Mouse (Mus musculus): ENCODE results near the gene Soat1.
"Not testable (repeated sequence)": the region's sequence is repeated elsewhere in the genome, so short reads cannot be mapped to it uniquely, and the experiment has no call there.

Soat1 gene

GRCm38 (mm10) chr1:156425746-156426145 lies 48.4 kb downstream of the Soat1 start:
- DNase-seq (ENCODE audit: low read depth), result no peak

- DNase-seq (ENCODE audit: low read depth), result no peak
Observed at GRCm38 (mm10) chr1:156424054-156424453, 50.1 kb downstream of the Soat1 start.

GRCm38 (mm10) chr1:156423493-156423892 lies 50.6 kb downstream of the Soat1 start:
- no peak for DNase-seq (ENCODE audit: low read depth)

GRCm38 (mm10) chr1:156422856-156423255 lies 51.3 kb downstream of the Soat1 start:
- DNase-seq (ENCODE audit: low read depth), result no peak

GRCm38 (mm10) chr1:156420671-156421297 lies 53.3 kb downstream of the Soat1 start, which contains the start of gene Axdnd1:
TSS of gene Axdnd1 (minus strand) at chr1:156421159.
- DNase-seq (ENCODE audit: low read depth), result peak; percentile 96

GRCm38 (mm10) chr1:156418170-156418569 lies 56.0 kb downstream of the Soat1 start:
- peak; percentile 86 for DNase-seq (ENCODE audit: low read depth)

- DNase-seq (ENCODE audit: low read depth), result peak; percentile 24
Observed at GRCm38 (mm10) chr1:156408521-156408920, 65.6 kb downstream of the Soat1 start.

- peak; percentile 47 for DNase-seq (ENCODE audit: low read depth)
Observed at GRCm38 (mm10) chr1:156408004-156408403, 66.1 kb downstream of the Soat1 start.

- no peak for DNase-seq (ENCODE audit: low read depth)
Observed at GRCm38 (mm10) chr1:156403251-156403650, 70.9 kb downstream of the Soat1 start.

- no peak for DNase-seq (ENCODE audit: low read depth)
Observed at GRCm38 (mm10) chr1:156402491-156402890, 71.6 kb downstream of the Soat1 start.

GRCm38 (mm10) chr1:156400159-156400558 lies 74.0 kb downstream of the Soat1 start:
- not testable (repeated sequence) for DNase-seq (ENCODE audit: low read depth)

GRCm38 (mm10) chr1:156393148-156393547 lies 81.0 kb downstream of the Soat1 start:
- DNase-seq (ENCODE audit: low read depth), result no peak

GRCm38 (mm10) chr1:156386880-156387279 lies 87.3 kb downstream of the Soat1 start:
- no peak for DNase-seq (ENCODE audit: low read depth)

- no peak for DNase-seq (ENCODE audit: low read depth)
Observed at GRCm38 (mm10) chr1:156386232-156386631, 87.9 kb downstream of the Soat1 start.

GRCm38 (mm10) chr1:156381217-156381616 lies 92.9 kb downstream of the Soat1 start:
- DNase-seq (ENCODE audit: low read depth), result no peak

Measured in naive thymus-derived CD4-positive, alpha-beta T cell, adult 2 months (primary cell).